Mouse (Mus musculus) cortical plate, adult 2 months (tissue): ENCODE measurements around the gene Cldn34b3. TPM values are rescaled to one million over a fixed set of nuclear protein-coding genes. Genes with fewer than 3 reads are reported as not detected.
"Not testable (repeated sequence)": the region's sequence is repeated elsewhere in the genome, so short reads cannot be mapped to it uniquely, and the experiment has no call there.

ENCODE experiments used
- H3K27ac ChIP-seq: fragments of 200-500 bp; 2 replicates; pipeline ENCODE4 v1.5.1; 2012; ENCODE audit warnings: low read length, control low read depth, inconsistent platforms; ENCODE audit not compliant: insufficient read depth
- H3K4me1 ChIP-seq: fragments of 200-500 bp; 2 replicates; pipeline ENCODE4 v1.6.1; 2011; ENCODE audit warnings: low read length; ENCODE audit not compliant: control insufficient read depth, insufficient read depth
- H3K4me3 ChIP-seq: fragments of 200-500 bp; 2 replicates; pipeline ENCODE4 v1.5.1; 2011; ENCODE audit warnings: mild to moderate bottlenecking, low read length, control low read depth; ENCODE audit not compliant: insufficient read depth
- polyA plus RNA-seq: library from polyadenylated mRNA; depleted of rRNA; stranded (reverse); fragments of >200 nt; gene quantifications from 2 replicates; pipeline ENCODE4 v1.2.3, GENCODE M21; 2012; rRNA removed

The Cldn34b3 gene
- polyA plus RNA-seq = not detected in 2 replicates

DNA sequence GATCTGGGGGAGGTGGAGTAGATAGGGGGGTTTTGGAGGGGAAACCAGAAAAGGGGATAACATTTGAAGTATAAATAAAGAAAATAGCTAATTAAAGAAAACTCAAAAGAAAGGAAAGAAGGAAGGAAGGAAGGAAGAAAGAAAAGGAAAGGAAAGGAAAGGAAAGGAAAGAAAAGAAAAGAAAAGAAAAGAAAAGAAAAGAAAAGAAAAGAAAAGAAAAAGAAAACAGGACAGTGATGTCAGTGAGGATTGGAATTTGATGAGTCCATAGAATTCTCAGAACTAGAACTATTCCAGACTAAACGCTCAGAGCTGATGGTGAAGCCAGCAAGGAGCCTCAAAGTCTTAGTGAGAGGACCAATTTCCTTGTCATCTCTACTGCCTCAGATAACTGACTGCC is at the start of gene Cldn34b3:
Cldn34b3 (plus strand) TSS at position 301 of the 400 bp plus-strand sequence.
- H3K4me3 ChIP-seq, H3K4me1 ChIP-seq, H3K27ac ChIP-seq: not testable (repeated sequence)

Other genes with a start within 250 kb of the Cldn34b3 start
- not detected in 2 replicates for gene Cldn34b4, start 129.0 kb downstream of the Cldn34b3 start, polyA plus RNA-seq